Mouse (Mus musculus) C2C12 (cell line): ENCODE data around the gene Arhgap23. TPM values are rescaled to one million over a fixed set of nuclear protein-coding genes. Genes with fewer than 3 reads are reported as not detected.

Source experiments
- H3K27me3 ChIP-seq: one replicate; pipeline ENCODE4 v1.6.1; 2011; ENCODE audit not compliant: control insufficient read depth, insufficient read depth, insufficient read length
- H3K36me3 ChIP-seq: one replicate; pipeline ENCODE4 v1.6.1; 2011; ENCODE audit not compliant: control insufficient read depth, insufficient read depth
- H3K4me3 ChIP-seq: one replicate; pipeline ENCODE4 v1.5.1; 2011; ENCODE audit warnings: mild to moderate bottlenecking, control low read depth; ENCODE audit not compliant: poor library complexity, insufficient read depth, severe bottlenecking
- H3K79me2 ChIP-seq: one replicate; pipeline ENCODE4 v1.6.1; 2011; ENCODE audit not compliant: control insufficient read depth, insufficient read depth
- H3K79me3 ChIP-seq: one replicate; pipeline ENCODE4 v1.6.1; 2011; ENCODE audit warnings: low read depth, control low read depth
- H3ac ChIP-seq: one replicate; pipeline ENCODE3; 2011; ENCODE audit warnings: low read depth; ENCODE audit not compliant: control insufficient read depth, insufficient read length
- CEBPB ChIP-seq: IDR thresholded peaks from one replicate; pipeline ENCODE4 v1.6.1; 2011; ENCODE audit warnings: low read depth, mild to moderate bottlenecking, control low read depth, moderate library complexity
- CTCF ChIP-seq: IDR thresholded peaks from one replicate; pipeline ENCODE4 v1.5.1; 2011; ENCODE audit not compliant: control insufficient read depth, insufficient read depth, insufficient read length
- FOSL1 ChIP-seq: IDR thresholded peaks from one replicate; pipeline ENCODE4 v1.8.0; 2011; ENCODE audit warnings: mild to moderate bottlenecking, low read length; ENCODE audit not compliant: poor library complexity, insufficient read depth, severe bottlenecking
- MAX ChIP-seq: IDR thresholded peaks from one replicate; pipeline ENCODE4 v1.6.1; 2011; ENCODE audit warnings: mild to moderate bottlenecking, control low read depth
- MYOD1 ChIP-seq: IDR thresholded peaks from one replicate; pipeline ENCODE4 v1.6.1; 2011; ENCODE audit warnings: low read depth; ENCODE audit not compliant: control insufficient read depth, insufficient read length
- MYOG ChIP-seq: IDR thresholded peaks from one replicate; pipeline ENCODE4 v1.6.1; 2011; ENCODE audit not compliant: control insufficient read depth, insufficient read length; ENCODE audit errors: extremely low read depth
- USF1 ChIP-seq: IDR thresholded peaks from one replicate; pipeline ENCODE4 v1.6.1; 2011; ENCODE audit warnings: low read depth, mild to moderate bottlenecking, control low read depth, moderate library complexity
- polyA plus RNA-seq: library from polyadenylated mRNA; unstranded; fragments of >200 nt; fragmentation: generic; extraction: Trizol; gene quantifications from one replicate; pipeline ENCODE4 v1.2.1, GENCODE M21; 2012; ENCODE audit warnings: missing spikeins

The Arhgap23 gene
- polyA plus RNA-seq, 1 experiment, result 23.9 TPM

DNA sequence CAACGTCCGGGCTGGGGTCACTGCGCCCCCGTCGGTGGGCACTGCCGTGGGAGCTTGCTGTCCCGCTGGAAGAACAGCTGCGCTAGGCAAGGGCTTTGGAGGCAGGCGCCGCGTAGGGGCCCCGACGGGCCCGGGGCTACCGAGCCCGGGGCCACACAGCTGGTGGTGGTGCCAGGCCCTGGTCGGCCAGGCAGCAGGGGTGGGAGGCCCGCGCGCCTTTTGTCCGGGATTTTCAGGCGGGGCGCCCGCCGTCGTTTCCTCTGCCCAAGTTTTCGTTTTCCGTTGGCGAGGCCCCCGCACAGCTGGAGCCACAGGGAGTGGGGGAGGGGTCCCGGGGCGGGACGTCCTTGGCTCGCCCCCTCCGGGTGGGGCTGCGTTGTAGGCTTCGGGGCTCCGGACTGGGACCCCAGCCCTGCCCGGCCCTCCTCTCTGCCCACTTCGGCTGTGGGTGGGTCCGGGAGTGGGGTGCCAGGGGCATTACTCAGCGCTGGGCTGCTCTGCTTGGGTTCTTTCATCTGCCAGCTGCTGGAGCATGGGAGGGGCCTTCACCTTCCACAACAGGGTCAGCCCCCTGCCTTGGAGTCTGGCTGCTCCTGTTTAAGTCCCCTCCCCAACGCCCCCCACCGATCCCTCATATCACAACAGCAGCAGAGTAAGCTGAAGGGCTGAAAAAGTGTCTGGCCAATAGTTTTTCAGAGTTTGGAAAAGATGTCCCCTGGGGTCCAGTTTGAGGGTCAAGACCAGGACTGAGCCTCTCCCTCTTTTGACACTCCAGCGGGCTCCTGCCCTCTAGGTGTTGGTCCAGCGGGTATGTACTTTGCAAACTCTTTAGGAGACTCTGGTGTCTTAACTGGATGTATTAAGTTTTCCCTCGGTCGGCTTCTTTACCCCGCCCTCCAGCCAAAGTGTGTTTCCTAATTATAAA, 641 bp downstream of the Arhgap23 start:
- H3K79me2 ChIP-seq, result peaks cover 53% of the 10 kb centered on the region
- peaks cover 31% of the 10 kb centered on the region for H3K79me3 ChIP-seq
- H3ac ChIP-seq, result peak overlapping the region; percentile 91
- no peaks in the 10 kb centered on the region for H3K36me3 ChIP-seq
- no peak for TF ChIP-seq MYOD1
- no peak for TF ChIP-seq CTCF
- no peak for TF ChIP-seq CEBPB
- TF ChIP-seq USF1, result no peak
- TF ChIP-seq FOSL1, result no peak
- TF ChIP-seq MYOG, result no peak
- no peak for TF ChIP-seq MAX
- peak overlapping the region; percentile 80 for H3K4me3 ChIP-seq
- no peaks in the 10 kb centered on the region for H3K27me3 ChIP-seq

- TF ChIP-seq FOSL1, result no peak
- TF ChIP-seq MAX, result no peak
- TF ChIP-seq CTCF, result no peak
- no peak for TF ChIP-seq MYOG
- TF ChIP-seq MYOD1, result no peak
- no peak for TF ChIP-seq USF1
- TF ChIP-seq CEBPB, result no peak
- peaks cover 36% of the 10 kb centered on the region for H3K79me3 ChIP-seq
- H3ac ChIP-seq, result no peak overlapping the region
- no peak overlapping the region for H3K4me3 ChIP-seq
- no peaks in the 10 kb centered on the region for H3K36me3 ChIP-seq
- H3K27me3 ChIP-seq, result no peaks in the 10 kb centered on the region
- H3K79me2 ChIP-seq, result peaks cover 60% of the 10 kb centered on the region
These were observed 1.3 kb downstream of the Arhgap23 start for GRCm38 (mm10) chr11:97416637-97417035.

- peaks cover 83% of the 10 kb centered on the region for H3K79me2 ChIP-seq
- peak overlapping the region; percentile 33 for H3ac ChIP-seq
- TF ChIP-seq MYOG (no peak), MAX (no peak), CTCF (no peak), MYOD1 (no peak), USF1 (no peak), CEBPB (no peak), FOSL1 (no peak)
- H3K79me3 ChIP-seq, result peaks cover 51% of the 10 kb centered on the region
- no peaks in the 10 kb centered on the region for H3K36me3 ChIP-seq
- no peak overlapping the region for H3K4me3 ChIP-seq
- H3K27me3 ChIP-seq, result no peaks in the 10 kb centered on the region
These were observed 3.7 kb downstream of the Arhgap23 start for GRCm38 (mm10) chr11:97418834-97419539.

DNA sequence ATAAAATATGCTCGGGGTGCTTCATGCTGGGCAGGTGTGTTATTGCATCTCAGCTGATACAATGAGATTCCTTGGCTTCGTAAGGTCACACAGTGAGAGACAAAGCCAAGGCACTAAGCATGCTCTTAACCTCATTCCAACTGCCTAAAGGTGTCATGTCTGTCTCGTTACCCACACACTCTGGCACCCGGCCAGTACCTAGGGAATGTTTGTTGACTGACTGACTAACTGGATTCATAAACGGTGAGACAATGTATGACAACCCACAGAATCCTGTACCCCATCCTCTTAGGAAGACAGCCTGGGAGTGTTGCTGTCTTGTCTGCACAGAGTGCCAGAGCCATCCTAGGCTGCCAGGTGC, 4.2 kb downstream of the Arhgap23 start:
- H3K27me3 ChIP-seq, result no peaks in the 10 kb centered on the region
- peaks cover 51% of the 10 kb centered on the region for H3K79me3 ChIP-seq
- no peaks in the 10 kb centered on the region for H3K36me3 ChIP-seq
- no peak overlapping the region for H3K4me3 ChIP-seq
- H3ac ChIP-seq, result no peak overlapping the region
- H3K79me2 ChIP-seq, result peaks cover 88% of the 10 kb centered on the region
- TF ChIP-seq CEBPB (no peak), MAX (peak; percentile 31)

DNA sequence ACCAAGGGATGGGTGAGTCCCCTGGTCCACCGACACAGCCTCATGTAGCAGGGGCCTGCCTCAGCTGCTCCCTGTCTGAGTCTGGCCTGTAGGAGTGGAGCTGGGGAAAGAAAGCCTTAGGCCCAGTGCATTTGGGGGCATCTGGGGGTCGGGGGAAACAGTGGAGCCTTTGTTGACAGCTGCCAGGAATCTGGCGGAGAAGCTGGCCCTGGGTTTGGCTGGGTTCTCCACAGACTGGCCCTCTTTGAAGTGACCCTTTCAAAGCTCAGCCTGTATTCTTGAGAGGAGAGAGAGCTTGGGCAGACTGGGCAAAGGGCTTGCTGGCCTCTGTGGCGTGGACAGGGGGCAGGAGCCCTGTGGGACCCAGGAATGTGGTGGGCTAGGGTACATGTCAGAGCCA, 7.2 kb downstream of the Arhgap23 start:
- Histone ChIP-seq H3K79me3 (peaks cover 56% of the 10 kb centered on the region), H3K79me2 (peaks cover 95% of the 10 kb centered on the region)
- TF ChIP-seq MYOD1, result no peak
- no peak for TF ChIP-seq MYOG
- no peak for TF ChIP-seq MAX
- no peak for TF ChIP-seq CEBPB
- TF ChIP-seq FOSL1, result no peak
- TF ChIP-seq CTCF, result no peak
- TF ChIP-seq USF1, result no peak

DNA sequence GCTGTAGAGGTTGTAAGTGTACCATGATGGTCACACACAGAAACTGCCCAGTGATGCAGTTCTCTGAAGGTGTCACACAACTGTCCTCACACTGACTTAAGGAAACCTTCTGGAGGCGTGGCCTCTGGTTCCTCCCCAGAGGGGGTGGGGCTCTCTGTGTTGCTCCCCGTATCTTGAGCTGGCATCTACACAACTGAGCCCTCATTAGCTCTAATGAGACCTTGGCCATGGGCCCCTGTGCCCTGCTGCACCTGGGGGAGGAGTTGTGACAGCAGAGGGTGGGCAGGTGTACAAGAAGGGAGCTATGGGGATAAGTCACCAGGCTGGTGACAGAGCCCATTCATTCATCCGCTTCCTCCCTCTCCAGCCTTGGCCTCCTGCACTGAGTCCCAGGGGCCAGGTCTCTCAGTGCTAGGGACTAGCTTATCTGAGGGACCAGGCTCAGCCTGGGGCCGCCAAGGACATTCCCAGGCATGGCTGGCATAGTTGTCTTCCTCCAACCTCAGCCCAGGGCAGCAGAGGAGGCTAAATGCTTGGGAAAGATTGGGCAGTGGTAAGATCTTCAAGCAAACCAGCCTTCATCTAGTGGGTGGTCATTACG, 8.9 kb downstream of the Arhgap23 start:
- Histone ChIP-seq H3ac (no peak overlapping the region), H3K79me3 (peaks cover 44% of the 10 kb centered on the region), H3K79me2 (peaks cover 89% of the 10 kb centered on the region), H3K4me3 (no peak overlapping the region), H3K27me3 (no peaks in the 10 kb centered on the region), H3K36me3 (no peaks in the 10 kb centered on the region)
- TF ChIP-seq USF1 (no peak), FOSL1 (no peak), MAX (no peak), MYOD1 (no peak), MYOG (no peak), CTCF (no peak), CEBPB (no peak)

More for the DNA sequence above, 7.2 kb downstream of the Arhgap23 start:
- Histone ChIP-seq H3K36me3 (no peaks in the 10 kb centered on the region), H3K4me3 (no peak overlapping the region), H3K27me3 (no peaks in the 10 kb centered on the region), H3ac (no peak overlapping the region)
